Mouse (Mus musculus) megakaryocyte, embryonic 14.5 days (primary cell): ENCODE results near the gene Gatad2a.

Source experiments
- FLI1 ChIP-seq: IDR thresholded peaks from 2 replicates; pipeline ENCODE4 v1.6.1; 2012; ENCODE audit warnings: low read length, inconsistent platforms, mixed read lengths
- GATA1 ChIP-seq: IDR thresholded peaks from 3 replicates; pipeline ENCODE4 v1.6.1; 2012; ENCODE audit warnings: mixed read lengths, low read length, inconsistent platforms, borderline replicate concordance

- TF ChIP-seq FLI1 = no peak
- TF ChIP-seq GATA1 = no peak
Measured at GRCm38 (mm10) chr8:69863387-69864020, 132.7 kb downstream of the Gatad2a start.
